Mouse (Mus musculus) midbrain, embryonic 10.5 days (tissue): Measurements from ENCODE around the gene Nhs. TPM values are rescaled to one million over a fixed set of nuclear protein-coding genes. Genes with fewer than 3 reads are reported as not detected.

Experiments
- DNase-seq: peaks from one replicate; pipeline ENCODE4 v3.0.0-alpha.2; 2017; ENCODE audit warnings: low spot score
- H3K27ac ChIP-seq: fragments of 300-500 bp; sonication (generic); replicated peaks from 2 replicates; pipeline ENCODE4 v1.5.1; 2016; ENCODE audit warnings: mild to moderate bottlenecking
- H3K27me3 ChIP-seq: fragments of 300-500 bp; sonication (generic); 2 replicates; pipeline ENCODE4 v1.6.1; 2016; ENCODE audit warnings: low read depth, mild to moderate bottlenecking; ENCODE audit not compliant: poor library complexity, severe bottlenecking
- H3K36me3 ChIP-seq: fragments of 300-500 bp; sonication (generic); 2 replicates; pipeline ENCODE4 v1.6.1; 2016; ENCODE audit warnings: mild to moderate bottlenecking, moderate library complexity
- H3K4me1 ChIP-seq: fragments of 300-500 bp; sonication (generic); 2 replicates; pipeline ENCODE4 v1.6.1; 2016
- H3K4me3 ChIP-seq: fragments of 300-500 bp; sonication (generic); 2 replicates; pipeline ENCODE4 v1.5.1; 2016; ENCODE audit warnings: mild to moderate bottlenecking, moderate library complexity
- H3K9me3 ChIP-seq: fragments of 300-500 bp; sonication (generic); replicated peaks from 2 replicates; pipeline ENCODE4 v1.6.1; 2016; ENCODE audit warnings: mild to moderate bottlenecking
- WGBS: fragments of 180-500 bp; shearing (Covaris S2); methylation state at CpG from one replicate; pipeline ENCODE4 v1.1.7; 2016; 5-methylcytosine and 5-hydroxymethylcytosine counted together
- polyA plus RNA-seq: library from polyadenylated mRNA; unstranded; fragments of >200 nt; fragmentation: Nextera tagmentation; extraction: Ambion mirVana; gene quantifications from 2 replicates; pipeline ENCODE4 v1.2.1, GENCODE M21; 2016

Gene Nhs
- polyA plus RNA-seq, 1 experiment from 2014 or later: 3.1 TPM

- H3K36me3 ChIP-seq: no peaks in the 10 kb centered on the region
- no peak for DNase-seq
- no peaks in the 10 kb centered on the region for H3K4me1 ChIP-seq
- H3K9me3 ChIP-seq: no peaks in the 10 kb centered on the region
- no peak overlapping the region for H3K4me3 ChIP-seq
- WGBS: 34% methylated on average over 4 of the region's 4 CpGs
- H3K27ac ChIP-seq: no peak overlapping the region
- peaks cover 99% of the 10 kb centered on the region for H3K27me3 ChIP-seq
Measured at GRCm38 (mm10) chrX:161967692-161968091, 191.8 kb downstream of the Nhs start.

- Histone ChIP-seq H3K9me3 (no peaks in the 10 kb centered on the region), H3K4me3 (no peak overlapping the region), H3K4me1 (no peaks in the 10 kb centered on the region), H3K27ac (no peak overlapping the region), H3K27me3 (peaks cover 94% of the 10 kb centered on the region), H3K36me3 (no peaks in the 10 kb centered on the region)
- DNase-seq: no peak
Measured at GRCm38 (mm10) chrX:161963372-161963771, 196.2 kb downstream of the Nhs start.

GRCm38 (mm10) chrX:161962855-161963254 is 196.7 kb downstream of the Nhs start:
- 76% methylated on average over 1 of the region's 1 CpGs for WGBS
- H3K4me3 ChIP-seq: no peak overlapping the region
- H3K4me1 ChIP-seq: no peaks in the 10 kb centered on the region
- H3K27ac ChIP-seq: no peak overlapping the region
- peaks cover 94% of the 10 kb centered on the region for H3K27me3 ChIP-seq
- DNase-seq: no peak
- no peaks in the 10 kb centered on the region for H3K36me3 ChIP-seq
- no peaks in the 10 kb centered on the region for H3K9me3 ChIP-seq

GRCm38 (mm10) chrX:161961756-161962155 is 197.8 kb downstream of the Nhs start:
- H3K36me3 ChIP-seq: no peaks in the 10 kb centered on the region
- no peak for DNase-seq
- 70% methylated on average over 6 of the region's 6 CpGs for WGBS
- H3K9me3 ChIP-seq: no peaks in the 10 kb centered on the region
- H3K4me1 ChIP-seq: no peaks in the 10 kb centered on the region
- peaks cover 94% of the 10 kb centered on the region for H3K27me3 ChIP-seq
- no peak overlapping the region for H3K4me3 ChIP-seq
- H3K27ac ChIP-seq: no peak overlapping the region

- DNase-seq: no peak
- no peaks in the 10 kb centered on the region for H3K36me3 ChIP-seq
- no peak overlapping the region for H3K4me3 ChIP-seq
- no peaks in the 10 kb centered on the region for H3K4me1 ChIP-seq
- H3K27ac ChIP-seq: no peak overlapping the region
- no peaks in the 10 kb centered on the region for H3K9me3 ChIP-seq
- peaks cover 94% of the 10 kb centered on the region for H3K27me3 ChIP-seq
- WGBS: 73% methylated on average over 4 of the region's 4 CpGs
Measured at GRCm38 (mm10) chrX:161961176-161961575, 198.4 kb downstream of the Nhs start.

GRCm38 (mm10) chrX:161952356-161952755 is 207.2 kb downstream of the Nhs start:
- DNase-seq: no peak
- H3K9me3 ChIP-seq: no peaks in the 10 kb centered on the region
- H3K27me3 ChIP-seq: peaks cover 76% of the 10 kb centered on the region
- H3K36me3 ChIP-seq: no peaks in the 10 kb centered on the region
- peaks cover 14% of the 10 kb centered on the region; the same call in 1 of the 2 replicates for H3K4me1 ChIP-seq
- no peak overlapping the region for H3K4me3 ChIP-seq
- H3K27ac ChIP-seq: no peak overlapping the region

GRCm38 (mm10) chrX:161943098-161943680 is 216.3 kb downstream of the Nhs start:
- no peak for DNase-seq
- no peak overlapping the region for H3K4me3 ChIP-seq
- H3K4me1 ChIP-seq: no peaks in the 10 kb centered on the region
- peaks cover 99% of the 10 kb centered on the region for H3K27me3 ChIP-seq
- 68% methylated on average over 4 of the region's 4 CpGs for WGBS
- no peaks in the 10 kb centered on the region for H3K9me3 ChIP-seq
- H3K27ac ChIP-seq: no peak overlapping the region
- H3K36me3 ChIP-seq: no peaks in the 10 kb centered on the region

GRCm38 (mm10) chrX:161940696-161941095 is 218.8 kb downstream of the Nhs start:
- WGBS: 72% methylated on average over 2 of the region's 2 CpGs
- no peak overlapping the region for H3K27ac ChIP-seq
- DNase-seq: no peak
- no peaks in the 10 kb centered on the region for H3K4me1 ChIP-seq
- no peaks in the 10 kb centered on the region for H3K36me3 ChIP-seq
- H3K27me3 ChIP-seq: peaks cover 97% of the 10 kb centered on the region
- no peak overlapping the region for H3K4me3 ChIP-seq
- H3K9me3 ChIP-seq: no peaks in the 10 kb centered on the region

GRCm38 (mm10) chrX:161926683-161927053 is 232.9 kb downstream of the Nhs start:
- Histone ChIP-seq H3K27ac (peak overlapping the region; percentile 86), H3K9me3 (no peaks in the 10 kb centered on the region), H3K27me3 (peaks cover 100% of the 10 kb centered on the region), H3K4me1 (peaks cover 29% of the 10 kb centered on the region), H3K4me3 (peak overlapping the region; percentile 51), H3K36me3 (no peaks in the 10 kb centered on the region)
- no peak for DNase-seq

GRCm38 (mm10) chrX:161925973-161926682 is 233.4 kb downstream of the Nhs start:
- H3K4me1 ChIP-seq: peaks cover 29% of the 10 kb centered on the region
- H3K9me3 ChIP-seq: no peaks in the 10 kb centered on the region
- WGBS: 28% methylated on average over 6 of the region's 6 CpGs
- no peaks in the 10 kb centered on the region for H3K36me3 ChIP-seq
- peak; percentile 83 for DNase-seq
- peak overlapping the region; percentile 51 for H3K4me3 ChIP-seq
- peaks cover 100% of the 10 kb centered on the region for H3K27me3 ChIP-seq
- H3K27ac ChIP-seq: peak overlapping the region; percentile 86

- H3K4me3 ChIP-seq: no peak overlapping the region
- DNase-seq: no peak
- peaks cover 100% of the 10 kb centered on the region for H3K27me3 ChIP-seq
- H3K9me3 ChIP-seq: no peaks in the 10 kb centered on the region
- H3K27ac ChIP-seq: no peak overlapping the region
- no peaks in the 10 kb centered on the region for H3K36me3 ChIP-seq
- H3K4me1 ChIP-seq: peaks cover 29% of the 10 kb centered on the region
- 84% methylated on average over 2 of the region's 2 CpGs for WGBS
Measured at GRCm38 (mm10) chrX:161922655-161923054, 236.9 kb downstream of the Nhs start.

GRCm38 (mm10) chrX:161921581-161921980 is 237.9 kb downstream of the Nhs start:
- Histone ChIP-seq H3K4me1 (peaks cover 19% of the 10 kb centered on the region), H3K27ac (no peak overlapping the region), H3K4me3 (no peak overlapping the region), H3K36me3 (no peaks in the 10 kb centered on the region), H3K27me3 (peaks cover 100% of the 10 kb centered on the region), H3K9me3 (no peaks in the 10 kb centered on the region)
- no peak for DNase-seq
- whole genome bisulfite sequencing: 71% methylated on average over 1 of the region's 1 CpGs

GRCm38 (mm10) chrX:161909963-161910362 is 249.6 kb downstream of the Nhs start:
- Histone ChIP-seq H3K9me3 (no peaks in the 10 kb centered on the region), H3K27ac (no peak overlapping the region), H3K4me3 (no peak overlapping the region), H3K27me3 (peaks cover 100% of the 10 kb centered on the region), H3K4me1 (peaks cover 34% of the 10 kb centered on the region), H3K36me3 (no peaks in the 10 kb centered on the region)
- DNase-seq: no peak
- 69% methylated on average over 4 of the region's 4 CpGs for WGBS
